Mouse (Mus musculus) erythroid progenitor cell, adult 5-6 weeks (primary cell): Measurements from ENCODE around the gene Srsf2. TPM values are rescaled to one million over a fixed set of nuclear protein-coding genes. Genes with fewer than 3 reads are reported as not detected.
A peak's percentile ranks its signal among the peaks of the same experiment; 100 is the strongest.

Source experiments
- ATAC-seq: replicated peaks from 2 replicates; pipeline ENCODE4 v1.8.0; 2016; ENCODE audit warnings: moderate number of reproducible peaks, mild to moderate bottlenecking, moderate TSS enrichment, inconsistent platforms; ENCODE audit not compliant: poor library complexity, low FRiP score, severe bottlenecking
- total RNA-seq, 2 experiments: library from RNA; stranded (forward) in 1 of 2; stranded (reverse) in 1 of 2; fragments of 150-400 nt in 1 of 2; fragments of 186-747, 209-891 nt in 1 of 2; gene quantifications; 2 replicates each; pipeline versions ENCODE4 v1.2.3 to v1.2.4; 2015 to 2017; ENCODE audit warnings: low replicate concordance in 2 of 2

The Srsf2 gene
- total RNA-seq, 2 experiments from 2014 or later: 388 to 1,279 TPM

- ATAC-seq: no peak
These were observed 39.3 kb downstream of the Srsf2 start for GRCm38 (mm10) chr11:116813610-116814009.

DNA sequence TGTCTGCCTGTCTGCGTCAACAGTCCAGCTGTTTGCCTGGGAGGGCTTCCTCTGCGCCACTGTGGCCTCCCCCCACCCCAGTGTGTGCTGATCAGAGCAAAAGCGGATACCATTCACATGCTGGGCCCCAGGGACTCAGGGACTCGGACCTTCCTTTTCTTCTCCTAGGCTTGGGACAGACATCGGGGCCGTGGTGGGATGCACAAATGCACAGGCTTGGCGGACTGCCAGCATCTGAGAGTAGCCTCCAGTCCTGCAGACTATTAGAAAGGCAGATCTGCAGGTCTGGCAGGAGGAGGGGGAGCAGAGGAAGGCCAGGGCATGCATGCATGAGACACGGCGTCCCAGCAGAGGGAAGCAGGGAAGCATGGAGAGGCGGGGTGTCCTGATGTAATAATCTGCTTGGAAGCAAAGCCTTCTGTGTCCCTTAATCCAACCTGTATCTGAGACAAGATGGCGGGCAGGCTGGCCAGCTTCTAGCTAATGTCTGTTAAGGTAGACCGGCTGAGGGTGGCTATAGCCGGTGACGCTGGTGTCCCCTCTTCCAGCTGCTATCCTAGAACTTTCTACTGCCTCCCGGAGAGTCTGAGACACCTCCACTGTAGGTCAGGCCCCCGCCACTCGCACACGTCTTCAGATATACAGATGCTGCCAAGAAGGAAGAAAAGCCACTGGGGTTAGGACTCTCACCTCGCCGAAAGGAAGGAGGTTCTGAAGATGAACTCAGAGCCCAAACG lies 39.9 kb downstream of the Srsf2 start:
- ATAC-seq: no peak

- ATAC-seq: no peak
These were observed 41.7 kb downstream of the Srsf2 start for GRCm38 (mm10) chr11:116810983-116811901.

DNA sequence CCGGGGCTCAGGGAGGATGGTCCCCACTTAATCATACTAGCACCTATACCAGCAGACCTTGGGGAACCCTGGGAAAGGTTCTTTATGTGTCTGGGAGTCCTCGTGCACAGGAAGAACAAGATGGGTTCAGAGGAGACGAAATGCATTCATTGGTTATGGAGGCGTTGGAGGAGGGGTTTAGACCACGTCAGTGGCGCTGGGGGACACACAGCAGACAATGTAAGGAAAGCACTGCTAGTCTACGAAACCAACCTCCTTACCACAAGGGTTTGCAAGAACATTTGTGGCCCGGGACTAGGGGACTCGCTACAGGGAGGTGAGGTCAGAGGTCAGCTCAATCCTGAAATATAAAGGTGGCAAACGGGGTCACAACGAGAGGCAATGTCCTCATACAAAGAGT lies 42.4 kb downstream of the Srsf2 start:
- no peak for ATAC-seq

GRCm38 (mm10) chr11:116809520-116809919 lies 43.4 kb downstream of the Srsf2 start:
- no peak for ATAC-seq

DNA sequence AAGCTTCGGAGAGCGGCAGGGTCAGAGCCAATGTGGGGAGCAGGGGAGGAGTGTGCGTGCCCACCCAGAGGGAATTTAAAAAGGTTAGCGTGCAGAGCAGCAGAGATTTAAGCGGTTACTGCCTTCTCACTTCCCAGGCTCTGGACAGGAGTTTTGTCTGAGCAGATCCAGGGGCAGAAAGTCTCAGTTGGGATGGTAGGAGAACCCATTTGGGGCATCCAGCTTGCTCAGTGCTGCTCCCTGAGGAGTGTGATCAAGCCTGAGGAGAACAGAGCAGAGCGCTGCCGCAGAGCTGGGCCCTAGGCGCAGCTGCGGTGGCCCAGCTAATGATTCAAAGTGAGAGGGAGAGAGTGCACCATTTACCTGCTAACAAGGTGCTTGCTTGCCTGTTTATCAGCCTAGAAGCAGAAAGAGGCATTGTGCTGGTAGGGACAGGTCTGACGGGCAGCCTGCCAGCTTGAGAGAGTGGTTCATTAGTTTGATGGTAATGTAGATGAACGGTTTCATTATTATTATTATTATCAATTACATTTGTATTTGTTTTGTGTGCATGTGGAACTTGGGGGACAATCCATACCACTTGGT lies 44.0 kb downstream of the Srsf2 start:
- ATAC-seq: no peak

DNA sequence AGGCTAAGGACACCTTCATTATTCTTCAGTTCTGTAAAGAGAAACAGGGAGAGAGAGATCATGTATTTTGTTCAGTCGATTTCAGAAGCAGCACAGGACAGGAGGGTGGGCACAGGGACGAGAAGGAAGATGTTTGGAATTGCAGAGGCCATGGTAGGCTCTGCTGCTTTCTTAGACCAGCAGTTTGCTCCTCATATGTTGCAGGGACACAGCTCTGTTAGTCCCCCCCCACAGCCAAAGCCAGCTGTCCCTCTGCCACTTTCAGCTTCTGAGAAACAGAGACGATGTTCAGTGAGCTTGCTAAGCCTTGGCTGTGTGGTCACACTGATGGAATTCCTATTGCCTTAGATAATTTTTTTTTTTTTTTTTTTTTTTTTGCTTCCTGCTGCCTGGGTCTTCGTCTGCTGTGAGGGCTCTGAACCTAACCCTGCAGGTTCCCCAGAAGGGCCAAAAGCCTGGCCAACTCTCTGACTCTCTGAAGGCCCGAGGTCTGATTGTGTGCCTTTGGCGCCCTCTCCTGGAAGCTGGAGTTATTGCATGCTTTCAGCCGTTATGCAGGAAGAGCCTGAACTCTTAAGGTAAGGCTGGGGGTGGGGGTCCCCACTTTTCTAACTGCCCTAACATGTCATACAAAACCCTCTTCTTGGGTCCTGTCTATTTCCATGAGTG lies 44.8 kb downstream of the Srsf2 start:
- 0 out of 2 replicates have a peak, but pooled peaks have one; percentile 53 for ATAC-seq

DNA sequence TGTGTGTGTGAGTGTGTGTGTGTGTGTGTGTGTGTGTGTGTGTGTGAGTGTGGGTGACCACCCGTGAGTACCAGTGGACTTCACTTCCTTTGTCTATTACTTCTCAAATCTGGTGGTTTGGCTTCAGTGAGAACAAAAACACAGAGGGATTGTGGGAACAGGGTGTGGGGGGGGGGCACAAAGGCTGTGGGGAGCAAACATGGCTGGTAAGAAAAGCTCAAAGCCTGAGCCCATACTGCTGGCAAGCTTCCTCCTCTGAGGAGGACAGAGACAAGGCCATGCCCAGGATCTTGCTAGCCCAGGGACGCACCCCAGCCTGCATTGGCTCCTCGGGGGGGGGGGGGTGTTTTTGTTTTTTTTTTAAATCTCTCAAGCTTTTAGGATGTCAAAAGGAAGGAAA lies 45.4 kb downstream of the Srsf2 start:
- ATAC-seq: no peak

- no peak for ATAC-seq
These were observed 45.8 kb downstream of the Srsf2 start for GRCm38 (mm10) chr11:116807116-116807515.

DNA sequence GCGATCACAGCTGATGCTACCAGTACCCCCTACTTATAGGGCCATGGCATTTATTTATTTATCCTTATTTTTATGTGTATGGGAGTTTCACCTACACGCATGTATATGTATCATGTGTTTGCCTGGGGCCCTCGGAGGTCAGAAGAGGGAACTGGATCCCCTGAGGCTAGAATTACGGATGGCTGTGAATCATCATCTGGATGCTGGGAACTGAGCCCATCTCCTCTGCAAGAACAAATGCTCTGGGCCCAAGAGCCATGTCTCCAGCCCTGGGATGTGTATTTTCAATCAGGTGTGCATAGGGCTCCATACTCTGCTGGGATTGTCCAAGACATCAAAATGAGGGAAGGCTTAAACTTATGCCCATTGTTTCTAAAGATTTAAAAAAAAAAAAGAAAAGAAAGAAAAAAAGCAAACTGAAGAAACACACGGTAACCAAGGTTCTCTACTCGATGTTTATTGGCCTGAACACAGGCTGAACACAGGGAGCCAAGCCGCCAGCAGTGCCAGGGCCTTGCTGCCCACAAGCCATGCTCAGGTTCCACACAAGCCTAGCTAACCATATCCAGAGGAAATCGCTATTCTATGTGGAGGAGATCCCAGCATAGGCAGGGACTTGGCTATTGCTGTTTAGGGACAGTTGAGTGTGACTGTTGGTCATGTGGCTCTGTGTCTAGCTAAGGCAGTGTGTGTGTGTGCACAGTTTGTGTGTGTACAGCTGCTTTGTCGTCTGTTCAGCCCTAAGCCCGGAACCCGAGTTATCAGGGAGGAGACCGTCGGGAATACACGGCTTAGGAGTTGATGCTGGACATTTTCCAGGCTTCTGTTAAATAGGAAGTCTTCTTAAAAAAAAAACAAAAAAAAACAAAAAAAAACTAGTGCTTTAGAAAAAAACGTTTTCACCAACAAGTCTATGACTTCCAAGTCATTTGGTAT lies 46.5 kb downstream of the Srsf2 start:
- ATAC-seq: no peak

DNA sequence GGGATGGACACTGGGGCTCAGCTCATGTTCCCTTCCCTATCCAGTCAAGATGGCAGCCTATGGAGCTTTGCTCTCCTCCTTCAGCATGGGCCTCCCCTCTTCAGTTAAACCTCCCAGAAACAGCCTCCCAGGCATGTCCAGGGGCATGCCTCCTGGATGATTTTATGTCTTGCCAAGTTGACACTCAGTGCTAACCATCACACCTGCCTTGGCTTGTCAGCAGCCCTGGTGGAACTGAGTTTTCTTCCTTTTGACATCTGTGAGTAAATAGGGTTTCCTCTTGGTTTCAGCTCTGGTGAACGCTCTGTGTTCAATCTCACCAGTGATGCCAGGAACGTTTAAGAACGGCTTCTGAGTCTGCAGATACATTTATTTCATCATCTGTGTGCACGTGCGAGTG lies 50.2 kb downstream of the Srsf2 start:
- ATAC-seq: no peak

GRCm38 (mm10) chr11:116801106-116801505 lies 51.8 kb downstream of the Srsf2 start:
- ATAC-seq: no peak

Other genes with a start within 250 kb of the Srsf2 start
- gene Rhbdf2, start 226.1 kb downstream of the Srsf2 start, total RNA-seq (2015; ENCODE audit: low replicate concordance): 6.3 and 12.6 TPM in 2 replicates
- 5.9 and 11.5 TPM in 2 replicates for gene Rhbdf2, start 226.1 kb downstream of the Srsf2 start, total RNA-seq (2017; ENCODE audit: low replicate concordance)
- not detected in 2 replicates for gene Prcd, start 199.6 kb downstream of the Srsf2 start, total RNA-seq (2015; ENCODE audit: low replicate concordance)
- gene Prcd, start 199.6 kb downstream of the Srsf2 start, total RNA-seq (2017; ENCODE audit: low replicate concordance): not detected in 2 replicates
- not detected in 2 replicates for gene Cygb, start 198.8 kb downstream of the Srsf2 start, total RNA-seq (2015; ENCODE audit: low replicate concordance)
- gene Cygb, start 198.8 kb downstream of the Srsf2 start, total RNA-seq (2017; ENCODE audit: low replicate concordance): not detected in 2 replicates
- not detected in 2 replicates for gene St6galnac1, start 77.6 kb downstream of the Srsf2 start, total RNA-seq (2015; ENCODE audit: low replicate concordance)
- gene St6galnac1, start 77.6 kb downstream of the Srsf2 start, total RNA-seq (2017; ENCODE audit: low replicate concordance): not detected in 2 replicates
- not detected in 2 replicates for gene Mxra7, start 25.0 kb downstream of the Srsf2 start, total RNA-seq (2015; ENCODE audit: low replicate concordance)
- 0.13 TPM in 1 of 2 replicates, not detected in the other for gene Mxra7, start 25.0 kb downstream of the Srsf2 start, total RNA-seq (2017; ENCODE audit: low replicate concordance)
- gene Mettl23, start 9.8 kb downstream of the Srsf2 start, total RNA-seq (2015; ENCODE audit: low replicate concordance): 27.4 and 60.4 TPM in 2 replicates
- gene Mettl23, start 9.8 kb downstream of the Srsf2 start, total RNA-seq (2017; ENCODE audit: low replicate concordance): 17.8 and 18.4 TPM in 2 replicates
- gene Jmjd6, start 9.6 kb downstream of the Srsf2 start, total RNA-seq (2015; ENCODE audit: low replicate concordance): 5.4 and 18.0 TPM in 2 replicates
- gene Jmjd6, start 9.6 kb downstream of the Srsf2 start, total RNA-seq (2017; ENCODE audit: low replicate concordance): 5.1 and 10.8 TPM in 2 replicates
- 6.8 and 34.8 TPM in 2 replicates for gene Mfsd11, start 654 bp downstream of the Srsf2 start, total RNA-seq (2015; ENCODE audit: low replicate concordance)
- 7.6 and 15.8 TPM in 2 replicates for gene Mfsd11, start 654 bp downstream of the Srsf2 start, total RNA-seq (2017; ENCODE audit: low replicate concordance)
- not detected in 2 replicates for gene Mgat5b, start 65.8 kb upstream of the Srsf2 start, total RNA-seq (2015; ENCODE audit: low replicate concordance)
- not detected in 2 replicates for gene Mgat5b, start 65.8 kb upstream of the Srsf2 start, total RNA-seq (2017; ENCODE audit: low replicate concordance)